Mouse (Mus musculus) heart, postnatal 0 days (tissue): ENCODE results near the gene Treh. TPM values are rescaled to one million over a fixed set of nuclear protein-coding genes. Genes with fewer than 3 reads are reported as not detected.
A peak's percentile ranks its signal among the peaks of the same experiment; 100 is the strongest.

ENCODE experiments used
- ATAC-seq: fragments of 200-750 bp; cut with Nextera tagmentation; 2 replicates; pipeline ENCODE4 v1.8.0; 2017; ENCODE audit warnings: low read depth, moderate number of reproducible peaks, moderate library complexity; ENCODE audit not compliant: insufficient read depth
- DNase-seq: peaks from one replicate; pipeline ENCODE4 v3.0.0-alpha.2; 2016; ENCODE audit warnings: low spot score
- H3K27ac ChIP-seq: fragments of 300-500 bp; sonication (generic); 2 replicates; pipeline ENCODE4 v1.5.1; 2014; ENCODE audit warnings: low read depth, mild to moderate bottlenecking
- H3K27me3 ChIP-seq: fragments of 300-500 bp; sonication (generic); 2 replicates; pipeline ENCODE4 v1.6.1; 2014; ENCODE audit warnings: low read length, mixed read lengths; ENCODE audit not compliant: control insufficient read depth, insufficient read depth
- H3K36me3 ChIP-seq: fragments of 300-500 bp; sonication (generic); replicated peaks from 2 replicates; pipeline ENCODE4 v1.6.1; 2014; ENCODE audit warnings: low read length, mixed read lengths; ENCODE audit not compliant: control insufficient read depth, insufficient read depth
- H3K4me1 ChIP-seq: fragments of 300-500 bp; sonication (generic); 2 replicates; pipeline ENCODE4 v1.6.1; 2014; ENCODE audit warnings: antibody characterized with exemption; ENCODE audit not compliant: control insufficient read depth, insufficient read depth
- H3K4me2 ChIP-seq: fragments of 300-500 bp; sonication (generic); 2 replicates; pipeline ENCODE4 v1.6.1; 2014; ENCODE audit warnings: low read depth, mild to moderate bottlenecking, low read length, moderate library complexity
- H3K4me3 ChIP-seq: fragments of 300-500 bp; sonication (generic); 2 replicates; pipeline ENCODE4 v1.5.1; 2014; ENCODE audit warnings: low read depth, low read length
- H3K9ac ChIP-seq: fragments of 300-500 bp; sonication (generic); replicated peaks from 2 replicates; pipeline ENCODE4 v1.6.1; 2014; ENCODE audit warnings: low read depth, low read length, mixed read lengths
- H3K9me3 ChIP-seq: fragments of 300-500 bp; sonication (generic); replicated peaks from 2 replicates; pipeline ENCODE4 v1.6.1; 2016; ENCODE audit warnings: low read length; ENCODE audit not compliant: control insufficient read depth
- CTCF ChIP-seq: IDR thresholded peaks from 2 replicates; pipeline ENCODE4 v1.5.1; 2016; ENCODE audit warnings: antibody characterized with exemption, control low read depth, low read depth
- EP300 ChIP-seq: IDR thresholded peaks from 2 replicates; pipeline ENCODE4 v1.6.1; 2016; ENCODE audit warnings: antibody characterized with exemption, low read depth
- whole genome bisulfite sequencing: fragments of 180-500 bp; shearing (Covaris S2); extraction: QIAGEN DNeasy Blood & Tissue Kit; methylation state at CpG from one replicate; pipeline ENCODE4 v1.1.7; 2014; 5-methylcytosine and 5-hydroxymethylcytosine counted together
- polyA plus RNA-seq: library from polyadenylated mRNA; unstranded; fragments of >200 nt; fragmentation: Nextera tagmentation; extraction: Ambion mirVana; gene quantifications from 2 replicates; pipeline ENCODE4 v1.2.1, GENCODE M21; 2015
- total RNA-seq: library from RNA; depleted of rRNA; stranded (reverse); fragments of >200 nt; gene quantifications from 2 replicates; pipeline ENCODE4 v1.2.3, GENCODE M21; 2014; ENCODE audit warnings: low replicate concordance

Gene Treh
- total and polyA plus RNA-seq, 2 experiments from 2014 or later = not detected

- H3K27ac ChIP-seq = no peak overlapping the region
- no peaks in the 10 kb centered on the region for H3K9me3 ChIP-seq
- no peak overlapping the region for H3K9ac ChIP-seq
- no peaks in the 10 kb centered on the region for H3K27me3 ChIP-seq
- no peak overlapping the region for H3K4me3 ChIP-seq
- TF ChIP-seq CTCF = no peak
- TF ChIP-seq EP300 = no peak
- ATAC-seq (peak; percentile 7; the same call in 1 of the 2 replicates), DNase-seq (no peak)
- WGBS = 39% methylated on average over 7 of the region's 7 CpGs
- H3K4me1 ChIP-seq = peaks cover 19% of the 10 kb centered on the region
- H3K36me3 ChIP-seq = peaks cover 76% of the 10 kb centered on the region
- no peak overlapping the region for H3K4me2 ChIP-seq
These were observed 17.6 kb downstream of the Treh start for GRCm38 (mm10) chr9:44690641-44691040.

- WGBS = 26% methylated on average over 21 of the region's 21 CpGs
- H3K9ac ChIP-seq = no peak overlapping the region
- no peak overlapping the region for H3K4me2 ChIP-seq
- ATAC-seq (peak; percentile 57), DNase-seq (peak; percentile 64)
- H3K27me3 ChIP-seq = no peaks in the 10 kb centered on the region
- H3K4me1 ChIP-seq = peaks cover 19% of the 10 kb centered on the region
- TF ChIP-seq EP300 (no peak), CTCF (no peak)
- H3K36me3 ChIP-seq = peaks cover 81% of the 10 kb centered on the region
- H3K4me3 ChIP-seq = no peak overlapping the region
- no peaks in the 10 kb centered on the region for H3K9me3 ChIP-seq
- H3K27ac ChIP-seq = peak overlapping the region; percentile 36
These were observed 18.9 kb downstream of the Treh start for GRCm38 (mm10) chr9:44691671-44692520.

GRCm38 (mm10) chr9:44693071-44693470 lies 20.0 kb downstream of the Treh start:
- H3K36me3 ChIP-seq = peaks cover 81% of the 10 kb centered on the region
- H3K27me3 ChIP-seq = no peaks in the 10 kb centered on the region
- 72% methylated on average over 11 of the region's 11 CpGs for WGBS
- no peak for TF ChIP-seq EP300
- H3K4me3 ChIP-seq = no peak overlapping the region
- DNase-seq = no peak
- no peak overlapping the region for H3K9ac ChIP-seq
- peaks cover 19% of the 10 kb centered on the region for H3K4me1 ChIP-seq
- ATAC-seq = no peak
- H3K27ac ChIP-seq = no peak overlapping the region
- no peaks in the 10 kb centered on the region for H3K9me3 ChIP-seq
- no peak overlapping the region for H3K4me2 ChIP-seq

GRCm38 (mm10) chr9:44697866-44698265 lies 24.8 kb downstream of the Treh start:
- Histone ChIP-seq H3K27ac (no peak overlapping the region), H3K4me2 (no peak overlapping the region), H3K9ac (no peak overlapping the region), H3K4me1 (no peaks in the 10 kb centered on the region), H3K27me3 (no peaks in the 10 kb centered on the region), H3K4me3 (no peak overlapping the region), H3K36me3 (peaks cover 100% of the 10 kb centered on the region), H3K9me3 (no peaks in the 10 kb centered on the region)
- 93% methylated on average over 16 of the region's 16 CpGs for WGBS
- ATAC-seq = no peak
- TF ChIP-seq EP300 (no peak), CTCF (no peak)
- no peak for DNase-seq

- ATAC-seq = no peak
- H3K9me3 ChIP-seq = no peaks in the 10 kb centered on the region
- WGBS = 87% methylated on average over 10 of the region's 10 CpGs
- no peak overlapping the region for H3K27ac ChIP-seq
- H3K27me3 ChIP-seq = no peaks in the 10 kb centered on the region
- no peaks in the 10 kb centered on the region for H3K4me1 ChIP-seq
- H3K4me3 ChIP-seq = no peak overlapping the region
- H3K36me3 ChIP-seq = peaks cover 99% of the 10 kb centered on the region
- H3K9ac ChIP-seq = no peak overlapping the region
- no peak overlapping the region for H3K4me2 ChIP-seq
- TF ChIP-seq CTCF (no peak), EP300 (no peak)
- no peak for DNase-seq
These were observed 26.2 kb downstream of the Treh start for GRCm38 (mm10) chr9:44699196-44699595.
